Mouse (Mus musculus) spleen, adult 2 months (tissue): ENCODE results near the gene Tnik. TPM values are rescaled to one million over a fixed set of nuclear protein-coding genes. Genes with fewer than 3 reads are reported as not detected.

ENCODE experiments used
- DNase-seq, 2 experiments: peaks; one replicate each; pipeline versions ENCODE4 v3.0.0 to v3.0.0-alpha.2; 2012 to 2021; ENCODE audit warnings: low spot score in 2 of 2, low read depth in 1 of 2
- H3K27ac ChIP-seq: fragments of 200-500 bp; 2 replicates; pipeline ENCODE4 v1.5.1; 2012; ENCODE audit warnings: low read length, inconsistent platforms; ENCODE audit not compliant: insufficient read depth
- H3K27me3 ChIP-seq: fragments of 200-500 bp; 2 replicates; pipeline ENCODE4 v1.6.1; 2012; ENCODE audit warnings: mild to moderate bottlenecking, moderate library complexity, low read length, inconsistent platforms; ENCODE audit not compliant: control insufficient read depth, insufficient read depth
- H3K36me3 ChIP-seq: fragments of 200-500 bp; 2 replicates; pipeline ENCODE4 v1.6.1; 2012; ENCODE audit warnings: mild to moderate bottlenecking, low read length, inconsistent platforms; ENCODE audit not compliant: control insufficient read depth, insufficient read depth
- H3K4me1 ChIP-seq: fragments of 200-500 bp; 2 replicates; pipeline ENCODE4 v1.6.1; 2011; ENCODE audit warnings: inconsistent platforms; ENCODE audit not compliant: control insufficient read depth, insufficient read depth, insufficient read length
- H3K4me3 ChIP-seq: fragments of 200-500 bp; 2 replicates; pipeline ENCODE4 v1.5.1; 2011; ENCODE audit warnings: mild to moderate bottlenecking, inconsistent platforms; ENCODE audit not compliant: insufficient read depth, insufficient read length; ENCODE audit errors: extremely low read depth
- CTCF ChIP-seq: fragments of 200-500 bp; IDR thresholded peaks from 2 replicates; pipeline ENCODE4 v1.5.1; 2011; ENCODE audit warnings: mild to moderate bottlenecking, inconsistent platforms; ENCODE audit not compliant: insufficient read depth, insufficient read length, insufficient replicate concordance; ENCODE audit errors: extremely low read depth
- POLR2A ChIP-seq: fragments of 200-500 bp; IDR thresholded peaks from 2 replicates; pipeline ENCODE4 v1.6.1; 2011; ENCODE audit warnings: low read depth, low read length, inconsistent platforms
- WGBS: fragments of 180-500 bp; shearing (Covaris S2); methylation state at CpG from one replicate; pipeline ENCODE4 v1.1.7; 2018; 5-methylcytosine and 5-hydroxymethylcytosine counted together
- polyA plus RNA-seq: library from polyadenylated mRNA; depleted of rRNA; stranded (reverse); fragments of >200 nt; gene quantifications from 2 replicates; pipeline ENCODE4 v1.2.3, GENCODE M21; 2012

Gene Tnik
- polyA plus RNA-seq, 1 experiment = 5.5 TPM

- TF ChIP-seq CTCF (no peak), POLR2A (no peak)
- Histone ChIP-seq H3K4me1 (no peaks in the 10 kb centered on the region), H3K27me3 (no peaks in the 10 kb centered on the region), H3K27ac (no peak overlapping the region), H3K4me3 (no peak overlapping the region), H3K36me3 (no peaks in the 10 kb centered on the region)
- no peak for DNase-seq
- WGBS = 79% methylated on average over 4 of the region's 4 CpGs
Observed at GRCm38 (mm10) chr3:28274763-28275162, 11.7 kb downstream of the Tnik start.

GRCm38 (mm10) chr3:28289693-28290092, 26.7 kb downstream of the Tnik start:
- TF ChIP-seq CTCF (no peak), POLR2A (no peak)
- 68% methylated on average over 1 of the region's 1 CpGs for WGBS
- no peaks in the 10 kb centered on the region for H3K36me3 ChIP-seq
- no peaks in the 10 kb centered on the region for H3K27me3 ChIP-seq
- H3K4me1 ChIP-seq = 0 out of 2 replicates have a peak, but pooled peaks cover 3% of the 10 kb centered on the region
- H3K4me3 ChIP-seq = no peak overlapping the region
- no peak for DNase-seq
- no peak overlapping the region for H3K27ac ChIP-seq

GRCm38 (mm10) chr3:28301378-28301777, 38.4 kb downstream of the Tnik start:
- no peak overlapping the region for H3K4me3 ChIP-seq
- H3K36me3 ChIP-seq = no peaks in the 10 kb centered on the region
- no peaks in the 10 kb centered on the region for H3K27me3 ChIP-seq
- DNase-seq = no peak
- no peak overlapping the region for H3K27ac ChIP-seq
- TF ChIP-seq CTCF (no peak), POLR2A (no peak)
- WGBS = 30% methylated on average over 4 of the region's 4 CpGs
- H3K4me1 ChIP-seq = no peaks in the 10 kb centered on the region

GRCm38 (mm10) chr3:28303915-28304314, 40.9 kb downstream of the Tnik start:
- H3K4me3 ChIP-seq = no peak overlapping the region
- H3K36me3 ChIP-seq = no peaks in the 10 kb centered on the region
- no peak overlapping the region for H3K27ac ChIP-seq
- no peaks in the 10 kb centered on the region; the same call in 1 of the 2 replicates for H3K4me1 ChIP-seq
- no peak for DNase-seq
- TF ChIP-seq POLR2A (no peak), CTCF (no peak)
- 89% methylated on average over 5 of the region's 5 CpGs for WGBS
- no peaks in the 10 kb centered on the region for H3K27me3 ChIP-seq

- no peak overlapping the region for H3K27ac ChIP-seq
- WGBS = 84% methylated on average over 3 of the region's 3 CpGs
- no peaks in the 10 kb centered on the region for H3K36me3 ChIP-seq
- no peaks in the 10 kb centered on the region for H3K27me3 ChIP-seq
- DNase-seq = no peak
- no peaks in the 10 kb centered on the region; the same call in 1 of the 2 replicates for H3K4me1 ChIP-seq
- TF ChIP-seq CTCF (no peak), POLR2A (no peak)
- no peak overlapping the region for H3K4me3 ChIP-seq
Observed at GRCm38 (mm10) chr3:28306852-28307251, 43.8 kb downstream of the Tnik start.

GRCm38 (mm10) chr3:28314438-28314837, 51.4 kb downstream of the Tnik start:
- Histone ChIP-seq H3K4me1 (no peaks in the 10 kb centered on the region), H3K36me3 (no peaks in the 10 kb centered on the region), H3K27ac (no peak overlapping the region), H3K4me3 (no peak overlapping the region), H3K27me3 (no peaks in the 10 kb centered on the region)
- 87% methylated on average over 2 of the region's 2 CpGs for WGBS
- TF ChIP-seq CTCF (no peak), POLR2A (no peak)
- DNase-seq = no peak

- TF ChIP-seq CTCF (no peak), POLR2A (no peak)
- Histone ChIP-seq H3K27me3 (no peaks in the 10 kb centered on the region), H3K27ac (no peak overlapping the region), H3K4me1 (no peaks in the 10 kb centered on the region), H3K4me3 (no peak overlapping the region), H3K36me3 (no peaks in the 10 kb centered on the region)
- no peak for DNase-seq
- 60% methylated on average over 1 of the region's 1 CpGs for WGBS
Observed at GRCm38 (mm10) chr3:28317339-28317738, 54.3 kb downstream of the Tnik start.
